ENCODE assay signal across 18 mouse cellular contexts in the genomic region with DNA sequence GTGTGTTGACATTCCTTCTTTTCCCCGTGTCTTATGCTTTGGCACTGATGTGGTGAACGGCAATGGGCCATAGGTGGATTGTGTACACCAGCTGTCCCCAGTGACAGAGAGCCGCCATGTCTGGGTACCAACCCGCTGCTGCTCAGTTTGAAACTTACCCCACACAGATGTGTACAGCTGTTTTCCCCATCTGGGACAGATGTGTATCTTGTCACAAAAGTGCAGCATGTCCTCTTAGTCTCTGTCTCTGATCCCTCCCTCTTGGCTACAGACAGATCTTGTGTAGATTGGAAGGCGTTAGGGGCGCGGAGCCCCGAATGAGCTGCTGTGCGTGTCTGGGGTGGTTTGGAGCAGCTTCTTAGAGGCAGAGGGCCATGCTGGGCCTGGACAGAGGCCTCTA.
DNase-seq lines count a peak whose midpoint lies in the region; ATAC-seq and TF ChIP-seq lines count a peak whose summit lies in the region.
"Had no signal": no experiment of that assay in that cellular context is flagged by ENCODE, and none has a peak within 500 bp of the region (broad histone marks: within the 10 kb centered on the region; RNA-seq: fewer than 3 reads in every experiment).

No protein-coding gene starts in this region.

- no peak overlapping the region for H3K9ac ChIP-seq in hindbrain, embryonic 16.5 days (ENCODE audit: low read depth, low read length)
- H3K9ac ChIP-seq in lung, embryonic 16.5 days (ENCODE audit: low read length), result no peak overlapping the region
- 0 out of 2 replicates have a peak overlapping the region, but pooled peaks have one; percentile 3 for H3K9ac ChIP-seq in ES-E14 (ENCODE audit: insufficient read depth, low read depth, low read length, poor library complexity, severe bottlenecking)
- H3K9ac ChIP-seq: forebrain, embryonic 15.5 days; heart, embryonic 15.5 days; hindbrain, embryonic 12.5 days had no signal

- no peak overlapping the region for H3K4me3 ChIP-seq in hindbrain, embryonic 10.5 days
- no peak overlapping the region for H3K4me3 ChIP-seq in hindbrain, embryonic 16.5 days (ENCODE audit: low read length)
- no peak overlapping the region for H3K4me3 ChIP-seq in lung, embryonic 16.5 days (ENCODE audit: low read length)
- no peak overlapping the region; a peak in 1 of 4 replicates for H3K4me3 ChIP-seq in ES-E14 (ENCODE audit: insufficient read depth in 1 of 2, low read depth in 1 of 2, low read length in 2 of 2, poor library complexity in 1 of 2, severe bottlenecking in 1 of 2)
- H3K4me3 ChIP-seq in limb, embryonic 10.5 days, result no peak overlapping the region
- H3K4me3 ChIP-seq: forebrain, embryonic 15.5 days; heart, embryonic 15.5 days; hindbrain, embryonic 12.5 days had no signal

- peaks cover 58% of the 10 kb centered on the region for H3K4me1 ChIP-seq in hindbrain, embryonic 10.5 days (replicated peaks)
- peaks cover 28% of the 10 kb centered on the region for H3K4me1 ChIP-seq in hindbrain, embryonic 16.5 days (ENCODE audit: control insufficient read depth, insufficient read depth, low read depth, low read length)
- H3K4me1 ChIP-seq in lung, embryonic 16.5 days (replicated peaks; ENCODE audit: control insufficient read depth, insufficient read depth, low read length), result peaks cover 14% of the 10 kb centered on the region
- H3K4me1 ChIP-seq in ES-E14 (ENCODE audit: control insufficient read depth in 2 of 2, insufficient read depth in 2 of 2, low read length in 2 of 2, poor library complexity in 1 of 2), result no peaks in the 10 kb centered on the region
- peaks cover 62% of the 10 kb centered on the region for H3K4me1 ChIP-seq in limb, embryonic 10.5 days

- peaks cover 52% of the 10 kb centered on the region for H3K27me3 ChIP-seq in hindbrain, embryonic 10.5 days (ENCODE audit: insufficient read depth, poor library complexity, severe bottlenecking)
- no peaks in the 10 kb centered on the region for H3K27me3 ChIP-seq in hindbrain, embryonic 16.5 days (replicated peaks; ENCODE audit: control insufficient read depth, insufficient read depth, low read length)
- H3K27me3 ChIP-seq in lung, embryonic 16.5 days (ENCODE audit: control insufficient read depth, insufficient read depth, low read depth, low read length), result peaks cover 11% of the 10 kb centered on the region
- H3K27me3 ChIP-seq in limb, embryonic 10.5 days (ENCODE audit: low read depth, poor library complexity, severe bottlenecking), result no peaks in the 10 kb centered on the region
- H3K27me3 ChIP-seq: heart, embryonic 15.5 days had no signal

- ATAC-seq in hindbrain, embryonic 16.5 days, result no peak
- peak; percentile 56 for ATAC-seq in lung, embryonic 16.5 days (ENCODE audit: low read depth)
- ATAC-seq: forebrain, embryonic 15.5 days; hindbrain, postnatal 0 days had no signal

- H3K4me2 ChIP-seq in hindbrain, embryonic 16.5 days (ENCODE audit: low read length), result no peak overlapping the region
- no peak overlapping the region for H3K4me2 ChIP-seq in lung, embryonic 16.5 days (ENCODE audit: low read depth, low read length)
- H3K4me2 ChIP-seq: forebrain, embryonic 15.5 days; heart, embryonic 11.5 days; heart, embryonic 15.5 days; hindbrain, embryonic 12.5 days had no signal

- no peak for DNase-seq in hindbrain, embryonic 10.5 days (ENCODE audit: low spot score)
- no peak for DNase-seq in lung, postnatal 10 days
- no peak for DNase-seq in ES-E14 (ENCODE audit: low read depth, low spot score)
- DNase-seq in limb, embryonic 10.5 days (ENCODE audit: low spot score), result no peak
- DNase-seq in spleen, postnatal 14 days (ENCODE audit: low spot score in 2 of 2), result no peak
- DNase-seq: adrenal gland, postnatal 10 days; cerebellum, adult 11-12 months; cerebellum, adult 9-11 months; cerebellum, postnatal 36 days; gastrocnemius, postnatal 36 days; heart, postnatal 14 days had no signal

- no peaks in the 10 kb centered on the region for H3K36me3 ChIP-seq in hindbrain, embryonic 10.5 days
- no peaks in the 10 kb centered on the region for H3K36me3 ChIP-seq in hindbrain, embryonic 16.5 days (ENCODE audit: control insufficient read depth, insufficient read depth, low read length)
- no peaks in the 10 kb centered on the region for H3K36me3 ChIP-seq in lung, embryonic 16.5 days (ENCODE audit: control insufficient read depth, insufficient read depth, low read length)
- no peaks in the 10 kb centered on the region for H3K36me3 ChIP-seq in ES-E14 (ENCODE audit: control insufficient read depth, insufficient read depth, low read length, poor library complexity, severe bottlenecking)
- H3K36me3 ChIP-seq in limb, embryonic 10.5 days, result no peaks in the 10 kb centered on the region
- H3K36me3 ChIP-seq: forebrain, embryonic 15.5 days; heart, embryonic 15.5 days; hindbrain, embryonic 12.5 days had no signal

- WGBS in hindbrain, embryonic 10.5 days, result 97% methylated on average over 9 of the region's 9 CpGs
- WGBS in hindbrain, embryonic 16.5 days, result 89% methylated on average over 9 of the region's 9 CpGs
- 66% methylated on average over 9 of the region's 9 CpGs for WGBS in lung, embryonic 16.5 days
- 92% methylated on average over 9 of the region's 9 CpGs for WGBS in limb, embryonic 10.5 days

- in situ Hi-C loops in ES-E14 (cut with MboI; ENCODE audit: low sequenced_read_pairs in 2 of 2, unreplicated experiment in 2 of 2), result no loop called here

- H3K9me3 ChIP-seq in hindbrain, embryonic 10.5 days, result no peaks in the 10 kb centered on the region
- H3K9me3 ChIP-seq in hindbrain, embryonic 16.5 days (ENCODE audit: control insufficient read depth, low read length), result no peaks in the 10 kb centered on the region
- H3K9me3 ChIP-seq in lung, embryonic 16.5 days (ENCODE audit: control insufficient read depth, low read length), result no peaks in the 10 kb centered on the region
- H3K9me3 ChIP-seq in ES-E14 (ENCODE audit: control insufficient read depth, insufficient read depth, low read depth, low read length), result no peaks in the 10 kb centered on the region
- H3K9me3 ChIP-seq in limb, embryonic 10.5 days (replicated peaks), result no peaks in the 10 kb centered on the region
- H3K9me3 ChIP-seq: forebrain, embryonic 15.5 days; heart, embryonic 15.5 days; hindbrain, embryonic 12.5 days had no signal

- 0 out of 2 replicates have a peak overlapping the region, but pooled peaks have one; percentile 24 for H3K27ac ChIP-seq in hindbrain, embryonic 10.5 days
- H3K27ac ChIP-seq in hindbrain, embryonic 16.5 days (ENCODE audit: low read depth, low read length), result no peak overlapping the region
- H3K27ac ChIP-seq in lung, embryonic 16.5 days (ENCODE audit: low read length), result 0 out of 2 replicates have a peak overlapping the region, but pooled peaks have one; percentile 20
- H3K27ac ChIP-seq in ES-E14 (ENCODE audit: insufficient read depth, low read depth, low read length, poor library complexity, severe bottlenecking), result no peak overlapping the region; the same call in 1 of the 2 replicates
- peak overlapping the region; percentile 51 for H3K27ac ChIP-seq in limb, embryonic 10.5 days
- H3K27ac ChIP-seq: forebrain, embryonic 15.5 days; heart, embryonic 15.5 days; hindbrain, embryonic 12.5 days; hindbrain, postnatal 0 days had no signal

TF ChIP-seq in ES-E14, 5 proteins besides CTCF, POLR2A, EP300 and RAD21:
- TF ChIP-seq MAFK (IDR thresholded peaks at IDR 0.05; ENCODE audit: insufficient read depth, low read depth, low read length), result no peak
- TF ChIP-seq HCFC1 (IDR thresholded peaks at IDR 0.05; ENCODE audit: borderline replicate concordance, insufficient read depth, low read length), result no peak
- TF ChIP-seq ZNF384 (IDR thresholded peaks at IDR 0.05; ENCODE audit: low read depth, low read length), result no peak

Comparison
In these comparisons a context has a peak if more than half of its experiments do, and no peak if none do; other contexts are left out.
1. H3K27ac ChIP-seq: peak in hindbrain, embryonic 10.5 days (single experiment), lung, embryonic 16.5 days (single experiment) and limb, embryonic 10.5 days (single experiment); none in hindbrain, embryonic 16.5 days (single experiment) and ES-E14 (single experiment).